Mouse (Mus musculus) adrenal gland, postnatal 36 days (tissue): Measurements from ENCODE around the gene Tc2n. TPM values are rescaled to one million over a fixed set of nuclear protein-coding genes. Genes with fewer than 3 reads are reported as not detected.
"Not testable (repeated sequence)": the region's sequence is repeated elsewhere in the genome, so short reads cannot be mapped to it uniquely, and the experiment has no call there.

Experiments used
- DNase-seq, 2 experiments: peaks; one replicate each; pipeline ENCODE4 v3.0.0; 2021; ENCODE audit warnings: mixed read lengths in 1 of 2
- long read RNA-seq, 2 experiments: library from polyadenylated mRNA; stranded (forward); transcript quantifications; one replicate each; pipeline ENCODE4 v2.0.0; 2021; ENCODE audit warnings: borderline sequencing depth in 2 of 2
- total RNA-seq, 2 experiments: library from RNA; stranded (reverse); gene quantifications; 2 replicates each; pipeline ENCODE4 v1.2.3; 2021

The Tc2n gene
- total RNA-seq: under 1 TPM; 0.83 to 0.86 TPM
- long read RNA-seq, experiment 1: 0 reads
- long read RNA-seq, experiment 2: 0 reads

DNA sequence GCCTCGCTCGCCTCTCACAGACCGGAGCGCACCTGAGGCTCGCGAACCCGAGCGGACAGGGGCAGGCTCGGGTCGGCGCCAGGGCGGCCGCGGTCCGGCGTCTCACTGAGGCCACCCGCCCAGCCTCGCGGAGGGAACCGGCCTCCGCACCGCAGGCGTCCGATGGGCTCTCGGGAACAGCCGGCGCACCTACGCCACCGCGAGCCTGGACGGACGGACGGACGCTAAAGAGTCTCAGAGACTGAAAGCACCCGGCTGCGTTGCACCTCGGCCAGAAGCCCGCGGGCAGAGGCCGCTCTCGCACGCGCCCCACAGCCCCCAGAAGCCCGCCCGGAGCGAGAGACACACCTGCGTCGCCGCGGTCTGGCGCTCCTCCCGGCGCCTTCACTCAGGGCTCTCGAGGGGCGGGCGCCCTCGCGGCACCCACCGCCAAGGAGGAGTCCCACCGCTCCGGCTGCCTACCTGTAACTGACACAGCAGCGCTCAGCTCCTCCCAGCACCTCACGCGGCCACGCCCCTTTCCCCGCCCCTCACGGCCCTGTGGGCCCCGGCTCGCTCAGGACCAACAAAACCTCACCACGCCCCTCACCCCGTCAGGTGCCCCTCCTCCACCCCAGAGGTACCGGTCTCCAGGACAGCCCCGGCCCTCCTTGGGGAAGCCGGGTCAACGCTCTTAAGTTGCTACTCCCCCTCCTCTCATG lies at the start of gene Tc2n:
TSS of gene Tc2n (minus strand) at position 470 of the 701 bp plus-strand sequence.
- DNase-seq: peak; percentile 84 to 86

DNA sequence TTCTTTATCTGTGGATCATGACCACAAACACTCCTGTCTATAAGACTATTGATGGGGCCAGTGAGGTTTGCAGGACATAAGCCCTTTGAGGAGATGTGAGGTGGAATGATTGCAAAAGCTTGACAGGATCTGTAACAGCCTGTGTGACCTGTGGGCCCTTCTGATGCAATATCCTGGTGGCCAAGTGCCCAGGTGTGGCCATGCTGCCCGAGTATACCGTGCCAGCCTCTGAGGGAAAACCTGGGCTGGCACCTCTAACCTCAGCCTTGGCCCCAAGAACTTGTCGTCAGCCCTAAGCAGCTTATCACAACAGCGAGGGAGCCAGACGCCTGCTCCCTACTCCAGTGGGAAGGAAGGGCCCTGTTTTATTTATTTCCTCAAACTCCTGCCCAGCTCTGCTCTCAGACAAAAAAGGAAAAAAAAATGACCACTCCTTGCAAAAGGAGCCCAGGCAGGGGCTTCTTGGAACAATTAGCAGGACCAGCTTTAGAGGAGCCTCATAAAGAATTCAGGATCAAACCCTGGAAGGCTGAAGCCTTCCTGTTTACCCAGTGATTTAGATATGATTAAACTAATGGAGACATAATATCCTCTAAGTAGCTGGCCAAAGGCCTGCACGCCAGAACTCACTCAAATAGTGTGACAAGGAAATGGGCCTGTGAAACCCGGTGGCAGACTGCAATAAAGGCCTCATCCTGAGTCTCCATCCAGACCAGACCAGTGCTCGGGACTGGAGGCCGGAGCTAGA lies 49.2 kb upstream of the Tc2n start:
- DNase-seq: peak; percentile 38 to 57

DNA sequence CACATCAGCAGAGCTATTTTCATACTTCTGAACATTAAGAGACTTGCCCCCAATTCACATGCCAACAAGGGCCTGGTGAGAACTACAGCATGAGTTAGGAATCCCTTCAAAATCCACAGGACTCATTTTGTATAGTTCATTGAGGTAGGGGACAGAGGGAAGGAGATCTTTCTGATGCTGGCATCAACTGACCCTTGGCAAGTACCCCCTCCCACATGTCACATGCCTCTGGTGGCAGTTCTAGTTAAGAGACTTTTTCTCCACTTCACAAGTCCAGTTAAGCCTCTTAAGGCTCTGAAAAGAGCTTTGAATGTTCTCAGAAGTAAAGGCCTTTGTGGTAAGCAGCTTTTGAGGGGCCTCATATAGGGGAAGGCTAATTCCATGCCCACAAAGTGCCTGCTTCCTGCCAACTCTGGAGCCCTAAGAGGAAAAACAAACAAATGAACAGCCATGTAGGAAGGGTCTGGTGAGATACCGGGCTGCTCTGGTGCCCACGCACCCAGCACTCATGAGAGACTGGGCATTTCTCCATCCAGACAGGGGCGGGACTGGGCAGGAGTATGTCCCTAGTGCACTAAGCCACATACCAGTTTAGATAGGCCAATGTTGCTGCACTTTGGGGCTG lies 48.0 kb upstream of the Tc2n start:
- DNase-seq: peak; percentile 1 to 22

DNA sequence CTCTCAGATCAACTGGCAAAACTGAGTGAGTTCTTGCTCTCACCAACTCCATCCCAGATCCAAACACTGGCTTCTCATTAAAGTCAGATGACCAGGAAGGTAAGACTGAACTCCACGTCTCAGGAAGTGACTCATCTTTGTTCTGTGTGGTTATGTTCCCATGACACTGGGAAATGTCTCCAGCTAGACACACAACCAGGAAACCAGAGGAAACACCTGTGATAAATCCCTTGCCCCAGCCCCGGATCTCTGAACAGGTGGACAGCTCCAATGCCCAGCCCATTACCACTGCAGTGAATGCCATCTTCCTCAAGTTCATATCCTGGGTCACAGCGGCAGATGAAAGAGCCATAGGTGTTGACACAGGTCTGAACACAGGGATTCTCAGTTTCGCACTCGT lies 46.5 kb upstream of the Tc2n start:
- no peak for DNase-seq

DNA sequence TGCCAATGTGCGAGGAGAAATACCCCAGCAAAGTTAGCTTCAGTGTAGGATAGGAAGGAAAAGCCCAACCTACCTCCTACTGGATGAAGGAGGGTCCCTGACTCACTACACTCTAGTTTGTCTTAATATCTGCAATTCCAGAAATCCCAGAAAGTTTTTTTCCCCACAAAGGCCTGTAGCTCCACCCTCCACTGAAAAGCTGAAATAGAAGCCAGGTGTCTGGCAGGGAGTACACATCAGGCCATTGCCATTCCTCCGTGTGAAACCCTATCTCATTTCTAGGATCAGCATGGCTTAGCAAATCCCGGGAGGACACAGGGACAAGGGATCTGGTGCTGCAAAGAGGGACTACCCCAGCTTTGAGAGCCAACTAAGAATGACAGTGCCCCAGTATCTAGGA lies 44.7 kb upstream of the Tc2n start:
- no peak for DNase-seq

DNA sequence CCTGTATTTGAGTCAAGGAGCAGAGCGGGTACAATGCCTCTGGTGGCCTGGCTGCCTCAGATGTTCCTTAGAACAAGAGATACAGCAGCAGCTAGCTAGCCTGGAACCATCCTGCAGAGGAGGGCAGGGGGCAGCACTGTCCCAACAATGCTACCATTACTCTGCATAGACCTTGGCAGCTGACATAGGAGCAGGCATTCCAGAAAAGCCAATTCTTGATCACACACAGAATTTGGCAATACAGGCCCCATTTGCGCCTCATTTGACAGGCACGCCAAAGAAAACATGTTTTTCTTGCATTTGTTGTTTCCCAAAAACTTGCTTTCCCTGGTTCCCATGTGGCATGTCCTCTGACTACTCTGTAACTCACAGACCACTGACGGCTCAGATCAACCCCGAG lies 43.7 kb upstream of the Tc2n start:
- peak in 1 of 2 experiments; percentile 31 for DNase-seq

DNA sequence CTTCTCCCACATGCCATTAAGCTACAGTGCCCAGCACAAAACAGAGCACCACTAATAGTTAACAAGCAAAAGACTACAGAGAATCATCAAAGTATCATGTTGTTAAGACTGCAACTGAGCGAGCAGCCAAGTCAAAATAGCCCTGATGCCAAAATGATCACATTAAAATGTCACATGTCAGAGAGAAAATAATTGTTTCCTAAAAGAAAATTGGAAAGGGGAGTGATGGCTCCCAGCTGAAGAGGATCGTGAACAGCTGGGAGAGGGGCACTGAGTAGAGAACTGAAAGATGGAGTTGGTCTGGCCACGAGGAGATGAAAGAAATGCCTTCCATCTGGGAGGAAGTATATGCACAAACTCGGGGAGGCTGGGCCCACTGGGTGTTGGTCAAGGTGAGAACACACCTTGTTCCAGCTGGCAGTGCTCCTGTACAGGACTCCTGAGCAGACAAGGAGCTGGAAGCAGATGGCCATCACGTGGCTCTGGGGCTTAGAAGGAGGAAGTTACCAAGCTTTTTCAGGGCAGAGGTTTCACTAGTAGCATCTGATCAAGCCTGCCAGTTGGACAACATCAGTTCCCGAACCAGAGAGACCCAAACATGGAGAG lies 41.2 kb upstream of the Tc2n start:
- no peak for DNase-seq

DNA sequence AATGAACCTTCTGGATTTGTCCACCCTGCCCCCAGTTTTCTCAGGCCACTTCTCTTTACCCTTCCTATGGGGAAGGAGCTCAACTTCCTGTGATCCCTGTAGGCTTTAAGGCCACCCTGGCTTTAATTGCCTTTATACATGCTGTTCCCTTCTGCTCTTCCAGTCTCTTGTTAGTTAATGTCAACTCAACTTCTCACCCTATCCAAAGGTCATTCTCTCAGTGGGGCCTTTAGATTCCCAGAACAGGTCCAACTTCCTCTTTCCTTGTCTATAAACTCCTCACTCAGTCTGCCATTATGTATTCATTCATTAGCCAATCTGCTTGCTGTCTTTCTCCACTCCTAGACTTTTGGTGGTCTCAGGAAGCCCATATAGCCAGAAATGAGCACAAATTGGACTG lies 40.4 kb upstream of the Tc2n start:
- no peak for DNase-seq

DNA sequence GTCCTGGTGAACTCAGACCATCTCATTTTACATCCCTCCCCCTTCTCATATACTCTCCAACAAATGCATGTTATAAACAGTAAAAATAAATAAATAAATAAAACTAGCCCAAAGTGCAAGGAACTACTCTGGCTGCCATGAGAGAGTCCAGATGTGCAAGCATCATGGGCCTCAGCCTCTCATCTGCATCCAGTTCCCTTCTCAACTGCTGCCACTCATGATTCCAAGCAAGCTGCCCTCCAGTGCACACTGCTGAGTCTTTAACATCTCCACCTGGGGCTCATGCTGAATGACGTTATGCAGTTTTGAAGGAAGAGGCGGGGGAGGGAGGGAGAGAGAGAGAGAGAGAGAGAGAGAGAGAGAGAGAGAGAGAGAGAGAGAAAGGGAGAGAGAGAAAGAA lies 24.1 kb upstream of the Tc2n start:
- no peak for DNase-seq

DNA sequence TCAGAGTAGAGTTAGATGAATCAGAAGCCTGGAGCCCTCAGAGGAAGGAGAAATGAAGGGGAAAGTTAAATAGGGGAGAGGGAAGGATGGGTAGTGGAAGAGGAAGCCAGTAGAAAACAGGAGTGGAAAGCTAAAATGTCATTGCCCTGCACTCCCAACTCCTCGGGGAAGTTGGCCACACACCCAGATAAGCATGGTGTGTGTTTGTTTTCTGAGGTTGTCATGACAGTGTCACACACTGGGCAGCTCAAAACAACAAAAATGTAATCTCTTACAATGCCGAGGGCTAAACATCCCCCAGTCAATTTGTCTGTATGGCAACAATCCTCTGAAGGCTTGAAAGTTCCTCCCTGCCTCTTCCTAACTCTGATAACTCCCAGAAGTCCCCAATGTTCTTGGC lies 22.2 kb upstream of the Tc2n start:
- DNase-seq: no peak

DNA sequence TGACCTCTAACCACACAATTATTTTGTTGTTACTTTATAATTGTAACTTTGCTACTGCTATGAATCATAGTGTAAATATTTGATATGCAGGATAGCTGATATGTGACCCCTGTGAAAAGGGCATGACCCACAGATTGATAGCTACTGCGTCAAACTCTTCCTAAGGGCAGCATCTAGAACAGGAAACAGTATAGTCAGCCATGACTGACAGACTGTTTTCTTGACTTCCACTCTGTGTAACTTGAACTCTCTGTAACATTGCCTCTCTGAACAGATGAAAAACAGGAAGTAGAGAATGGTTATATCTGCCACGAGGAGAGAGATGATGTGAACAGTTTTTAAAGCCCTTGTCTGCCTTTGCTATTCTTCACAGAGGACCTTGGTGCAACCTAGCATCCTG lies 21.7 kb upstream of the Tc2n start:
- peak in 1 of 2 experiments; percentile 4 for DNase-seq

DNA sequence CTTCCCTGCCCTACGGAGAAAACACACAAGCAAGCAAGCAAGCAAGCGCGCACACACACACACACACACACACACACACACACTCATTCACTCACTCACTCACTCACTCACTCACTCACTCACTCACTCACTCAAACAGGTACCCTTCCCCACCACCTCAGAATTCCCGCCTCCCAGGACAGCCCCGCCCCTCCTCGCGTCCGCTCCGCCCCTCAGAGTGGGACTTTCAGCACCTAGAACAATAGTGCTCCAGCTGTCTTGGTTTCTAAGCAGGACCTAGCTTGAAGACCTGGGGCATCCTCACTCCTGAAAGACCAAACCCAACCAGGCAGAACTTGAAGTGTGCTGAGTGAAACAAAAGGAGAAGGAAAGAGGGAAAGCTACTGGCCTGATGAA lies 430 bp upstream of the Tc2n start:
- peak; percentile 44 to 48 for DNase-seq

DNA sequence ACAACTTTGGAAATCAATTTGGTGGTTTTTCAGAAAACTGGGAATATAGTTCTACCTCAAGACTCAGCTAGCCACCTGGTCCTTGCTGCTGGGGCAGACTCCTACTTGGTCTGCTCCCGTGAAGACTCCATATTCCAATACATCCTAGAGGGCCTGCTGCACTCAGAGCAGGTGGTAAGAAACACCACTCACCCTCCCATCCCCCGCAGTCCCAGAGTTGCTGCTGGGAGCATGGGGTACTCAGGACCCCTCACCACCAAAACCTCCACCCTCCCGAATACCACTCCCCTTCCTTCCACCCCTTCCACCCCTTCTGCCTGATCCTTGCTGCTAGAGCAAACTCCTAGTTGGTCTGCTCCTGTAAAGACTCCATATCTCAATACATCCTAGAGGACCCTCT lies 19.1 kb downstream of the Tc2n start:
- no peak for DNase-seq

DNA sequence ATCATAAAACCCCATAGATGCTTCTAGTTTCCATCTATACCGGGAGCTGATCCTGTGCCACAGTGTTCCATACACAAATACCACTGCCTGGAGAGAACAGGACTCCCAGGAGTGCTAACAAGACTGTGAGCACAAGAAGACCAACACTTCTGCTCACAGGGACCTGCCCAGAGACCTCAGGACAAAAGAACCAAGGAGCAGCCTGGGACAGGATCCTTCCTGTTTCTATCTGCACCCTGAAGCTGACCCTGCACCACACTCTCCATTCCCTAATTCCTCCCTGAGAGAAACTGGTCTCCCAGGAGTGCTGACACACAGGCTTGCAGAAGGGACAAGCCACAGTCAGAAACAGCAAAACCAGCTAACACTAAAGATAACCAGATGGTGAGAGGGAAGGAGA lies 21.8 kb downstream of the Tc2n start:
- DNase-seq: no peak

DNA sequence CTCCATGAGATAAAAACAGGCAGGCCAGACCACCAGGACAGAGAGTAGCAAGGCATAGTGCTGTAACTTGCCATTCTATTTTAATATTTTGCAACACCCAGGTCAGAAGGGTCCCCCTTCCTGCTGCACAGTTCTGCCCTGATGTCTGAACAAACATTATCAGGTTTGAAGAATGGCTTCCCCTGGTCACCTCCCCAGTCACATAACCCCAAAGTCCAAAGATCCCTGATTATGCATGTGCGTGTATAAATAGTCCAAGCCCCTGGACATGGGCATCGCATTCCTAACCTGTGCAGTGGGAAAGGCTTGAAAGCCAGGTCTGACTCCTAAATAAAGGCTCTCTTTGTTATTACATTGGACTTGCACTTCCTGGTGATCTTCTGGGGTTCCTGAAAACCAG lies 37.8 kb downstream of the Tc2n start:
- DNase-seq: no peak

DNA sequence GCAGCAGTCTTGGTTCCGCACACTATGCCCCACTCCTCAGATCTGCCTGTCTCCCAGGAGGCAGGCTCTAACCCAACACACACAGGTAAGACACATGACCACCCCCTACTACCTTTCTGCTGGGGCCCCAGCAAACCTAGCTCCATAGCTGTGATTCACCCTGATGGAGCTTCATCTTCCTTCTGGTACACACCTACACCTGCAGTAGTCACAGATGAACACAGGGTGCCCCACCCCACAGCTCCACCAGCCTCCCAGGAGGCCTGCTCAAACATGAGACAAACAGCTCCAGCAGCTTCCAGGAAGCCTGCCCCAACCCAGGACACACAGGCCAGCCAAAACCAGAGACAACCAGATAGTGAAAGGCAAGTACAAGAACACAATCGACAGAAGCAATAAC lies 50.8 kb downstream of the Tc2n start:
- DNase-seq: no peak

DNA sequence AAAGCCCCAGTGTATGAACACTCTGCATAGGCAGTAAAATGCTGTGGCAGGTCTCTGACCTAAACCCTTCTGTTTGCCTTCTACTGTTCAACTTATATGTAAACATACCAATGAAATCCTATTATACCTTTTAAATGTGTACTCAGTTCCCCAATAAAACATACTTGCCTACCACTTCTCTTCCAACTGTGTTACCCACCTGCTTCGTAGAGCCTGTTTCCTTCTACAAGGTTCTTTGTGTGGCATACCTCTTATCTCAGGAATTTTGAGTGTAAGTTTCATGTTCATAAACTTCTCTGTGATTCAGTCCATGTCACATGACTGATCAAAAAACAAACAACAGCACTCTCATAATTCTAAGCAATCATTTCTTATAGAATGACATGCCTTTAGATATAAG lies 85.2 kb downstream of the Tc2n start:
- no peak for DNase-seq

DNA sequence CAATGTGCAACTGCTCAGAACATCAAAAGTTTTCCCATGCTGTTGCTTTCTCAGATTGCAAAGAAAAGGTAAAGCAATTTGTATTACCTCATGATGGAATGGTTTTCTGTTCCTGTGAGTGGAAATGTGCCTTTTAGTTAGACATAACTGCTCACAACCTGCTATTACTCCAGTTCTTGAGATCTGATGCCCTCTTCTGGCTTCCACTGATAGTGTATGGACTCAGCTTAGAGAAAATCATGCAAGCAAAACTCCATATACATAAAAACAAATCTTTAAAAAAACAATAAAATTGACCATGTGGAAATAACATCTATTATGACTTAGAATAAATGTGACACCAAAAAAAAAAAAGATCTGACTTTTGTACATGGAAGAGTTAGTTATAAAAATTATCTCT lies 111.7 kb downstream of the Tc2n start:
- DNase-seq: not testable (repeated sequence)
